Mouse (Mus musculus): Measurements from ENCODE around the gene Bbx.

The Bbx gene

GRCm38 (mm10) chr16:50315349-50315969 lies 116.7 kb downstream of the Bbx start:
- no peak for DNase-seq (ENCODE audit: low spot score in 2 of 2)

GRCm38 (mm10) chr16:50311588-50311987 lies 120.6 kb downstream of the Bbx start:
- DNase-seq (ENCODE audit: low spot score in 2 of 2), result no peak

- DNase-seq (ENCODE audit: low spot score in 2 of 2), result no peak
Measured at GRCm38 (mm10) chr16:50309411-50310042, 122.7 kb downstream of the Bbx start.

GRCm38 (mm10) chr16:50308256-50308655 lies 123.9 kb downstream of the Bbx start:
- no peak for DNase-seq (ENCODE audit: low spot score in 2 of 2)

DNA sequence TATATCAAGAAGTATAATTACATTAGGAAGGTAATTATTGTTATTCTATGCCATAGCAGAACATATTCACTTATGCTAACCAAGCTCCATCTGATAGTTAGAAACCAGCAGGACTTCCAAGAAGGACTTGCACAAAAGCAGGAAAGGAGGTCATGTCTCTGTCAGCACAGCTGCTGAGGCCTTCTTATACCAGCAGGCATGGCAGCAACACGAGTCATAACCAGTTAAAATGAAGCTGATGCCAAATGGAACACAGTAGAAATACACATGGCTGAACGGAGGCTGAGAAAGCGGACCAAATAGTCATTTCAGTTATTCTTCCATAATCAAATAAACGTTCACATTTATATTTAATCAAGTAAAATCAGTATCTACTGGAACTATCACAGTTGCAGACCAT lies 125.0 kb downstream of the Bbx start:
- no peak for DNase-seq (ENCODE audit: low spot score in 2 of 2)

- DNase-seq (ENCODE audit: low spot score in 2 of 2), result no peak
Measured at GRCm38 (mm10) chr16:50306727-50307126, 125.5 kb downstream of the Bbx start.

- no peak for DNase-seq (ENCODE audit: low spot score in 2 of 2)
Measured at GRCm38 (mm10) chr16:50305156-50305555, 127.0 kb downstream of the Bbx start.

DNA sequence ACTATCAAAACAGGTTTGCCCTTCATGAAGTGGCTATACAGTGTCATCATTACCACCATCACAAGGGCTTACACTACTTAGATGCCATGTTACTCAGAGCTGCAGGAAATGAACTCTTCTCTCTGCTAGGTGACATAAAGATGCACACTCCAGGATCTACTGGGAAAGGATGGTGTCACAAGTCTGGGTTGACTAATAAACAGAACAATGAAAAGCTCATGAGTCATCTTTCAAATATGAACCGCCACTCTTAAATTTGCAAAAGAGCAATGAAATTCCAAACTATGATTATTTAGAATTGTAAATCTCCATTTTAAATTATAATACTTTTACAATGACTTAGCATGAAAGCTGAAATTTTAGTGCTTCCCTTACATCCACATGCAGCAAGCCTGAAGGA lies 129.6 kb downstream of the Bbx start:
- DNase-seq (ENCODE audit: low spot score in 2 of 2), result no peak

- no peak for DNase-seq (ENCODE audit: low spot score in 2 of 2)
Measured at GRCm38 (mm10) chr16:50298743-50299443, 133.3 kb downstream of the Bbx start.

DNA sequence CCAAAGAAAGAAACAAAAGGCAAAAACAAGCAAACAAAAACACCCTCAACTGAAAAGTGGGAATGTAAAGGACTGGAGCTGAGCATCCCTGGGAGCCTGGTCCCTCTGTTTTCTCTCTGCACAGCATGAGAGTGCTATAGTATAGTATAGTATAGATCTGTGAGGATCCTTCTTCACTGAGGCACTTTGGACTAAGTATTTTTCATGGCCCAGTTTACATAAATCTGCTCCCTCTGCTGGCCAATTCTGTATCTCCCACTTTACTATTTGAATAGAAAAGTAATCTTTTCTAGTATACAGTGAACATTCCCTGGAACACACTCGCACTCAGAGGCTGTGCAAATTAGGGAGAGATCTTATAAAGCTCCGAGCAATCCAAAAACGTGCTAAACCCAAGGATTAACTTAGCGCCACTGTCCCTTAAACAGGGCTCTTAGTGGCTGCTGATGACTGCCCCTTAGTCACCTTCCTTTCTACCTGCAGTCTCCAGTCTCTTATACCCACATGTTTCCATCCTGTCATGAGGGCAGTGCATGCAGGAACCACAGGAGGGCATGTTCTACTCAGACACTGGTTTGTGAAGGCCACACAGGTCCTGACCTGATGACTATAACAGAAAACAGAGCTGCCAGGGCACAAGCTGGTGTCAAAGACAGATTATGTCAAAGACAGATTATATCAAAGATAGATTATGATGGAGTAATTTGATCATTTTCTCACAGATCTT lies 138.5 kb downstream of the Bbx start:
- DNase-seq (ENCODE audit: low spot score in 2 of 2), result no peak

GRCm38 (mm10) chr16:50292834-50293233 lies 139.4 kb downstream of the Bbx start:
- no peak for DNase-seq (ENCODE audit: low spot score in 2 of 2)

GRCm38 (mm10) chr16:50289764-50290163 lies 142.4 kb downstream of the Bbx start:
- DNase-seq (ENCODE audit: low spot score in 2 of 2), result no peak

DNA sequence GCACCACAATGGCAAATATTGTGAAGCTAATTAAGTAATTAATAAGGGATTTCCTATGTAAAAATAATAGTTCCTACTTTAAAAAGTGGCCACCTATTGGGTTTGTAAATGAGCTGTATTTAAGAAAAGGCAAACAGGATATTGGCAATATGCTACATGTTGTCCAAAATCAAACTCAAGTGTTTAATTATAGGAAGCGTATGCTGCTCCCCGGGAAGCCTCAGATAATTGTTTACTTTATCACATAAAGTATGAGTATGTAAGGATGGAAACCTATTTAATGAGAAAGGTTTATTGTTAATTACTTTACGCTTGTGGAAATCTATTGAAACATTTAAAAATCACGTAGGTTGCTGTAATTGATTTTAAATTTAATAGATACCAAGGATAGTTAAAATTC lies 159.4 kb downstream of the Bbx start:
- DNase-seq (ENCODE audit: low spot score in 2 of 2), result no peak

DNA sequence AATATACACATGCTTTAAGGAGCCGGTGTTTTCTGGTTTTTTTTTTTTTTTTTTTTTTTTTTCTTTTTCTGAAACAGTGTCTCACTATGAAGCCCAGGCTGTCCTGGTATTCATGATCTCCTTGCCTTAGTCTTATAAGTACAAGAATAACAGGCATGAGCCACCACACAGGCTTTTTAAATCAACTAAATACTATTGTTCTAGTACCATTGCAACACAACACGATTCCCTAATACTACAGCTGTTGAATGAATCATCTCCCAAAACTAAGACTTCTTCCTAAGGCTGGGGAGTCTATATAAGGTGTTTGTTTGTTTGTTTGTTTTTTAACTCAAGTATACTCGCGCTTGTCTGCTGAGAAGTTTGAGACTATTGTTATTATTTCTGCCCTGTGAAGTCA lies 169.5 kb downstream of the Bbx start:
- DNase-seq (ENCODE audit: low spot score in 2 of 2), result no peak

- no peak for DNase-seq (ENCODE audit: low spot score in 2 of 2)
Measured at GRCm38 (mm10) chr16:50262209-50262608, 170.0 kb downstream of the Bbx start.

GRCm38 (mm10) chr16:50261741-50262140 lies 170.4 kb downstream of the Bbx start:
- no peak for DNase-seq (ENCODE audit: low spot score in 2 of 2)

DNA sequence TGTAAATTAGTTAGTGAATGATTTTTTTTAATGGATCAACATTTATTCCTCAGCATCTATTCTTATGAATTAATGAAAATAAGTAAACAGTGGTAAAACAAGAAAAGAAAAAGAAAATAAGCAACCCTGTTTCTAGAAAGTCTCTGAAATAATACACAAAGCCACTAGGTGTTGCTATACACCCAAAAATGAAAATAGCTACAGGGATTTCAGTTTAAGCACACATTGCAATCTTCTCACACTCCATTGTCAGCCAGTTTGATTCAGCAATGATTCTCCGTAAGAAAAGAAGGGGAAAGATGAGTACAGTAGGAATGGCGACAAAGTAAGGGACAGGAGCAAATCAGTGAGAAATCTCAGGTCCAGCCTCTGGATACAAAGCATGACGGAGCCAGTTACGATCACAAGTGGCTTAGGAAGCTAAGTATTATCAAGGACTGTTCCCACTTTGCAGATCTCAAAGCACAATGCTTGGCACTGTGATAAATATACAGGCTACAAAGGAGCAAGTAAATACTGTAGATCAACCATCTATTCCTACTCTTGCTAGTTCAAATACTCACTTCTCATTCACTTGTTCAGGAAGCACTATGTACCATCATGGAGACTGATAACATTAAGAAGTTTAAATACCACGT lies 177.5 kb downstream of the Bbx start:
- DNase-seq (ENCODE audit: low spot score in 2 of 2), result no peak

DNA sequence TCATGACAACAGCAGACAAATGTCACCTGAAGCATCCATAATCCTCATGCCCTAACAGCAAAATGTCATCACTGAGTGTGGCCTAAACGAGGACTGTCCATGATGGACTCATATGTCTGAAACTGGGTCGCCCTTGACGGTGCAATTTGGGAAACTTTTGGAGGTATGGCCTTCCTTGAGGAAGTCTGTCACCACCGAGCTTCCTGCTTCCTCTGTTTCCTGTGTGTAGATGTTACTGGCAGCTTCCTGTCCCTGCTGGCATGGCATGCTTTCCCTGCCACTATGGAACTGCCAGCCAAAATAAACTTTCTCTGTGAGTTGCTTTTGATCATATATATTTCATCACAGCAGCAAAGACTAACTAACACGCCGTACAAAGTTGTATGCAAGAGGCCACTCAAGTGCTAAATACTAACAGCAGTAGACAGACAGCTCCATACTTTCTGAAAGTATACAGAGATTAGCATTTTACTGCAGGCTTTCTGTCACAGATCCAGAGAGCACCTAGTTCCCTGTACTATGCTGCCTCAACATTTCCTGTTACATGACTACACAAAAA lies 180.7 kb downstream of the Bbx start:
- no peak for DNase-seq (ENCODE audit: low spot score in 2 of 2)

GRCm38 (mm10) chr16:50250469-50250868 lies 181.7 kb downstream of the Bbx start:
- no peak for DNase-seq (ENCODE audit: low spot score in 2 of 2)

- no peak for DNase-seq (ENCODE audit: low spot score in 2 of 2)
Measured at GRCm38 (mm10) chr16:50249036-50249435, 183.2 kb downstream of the Bbx start.

GRCm38 (mm10) chr16:50242444-50242843 lies 189.7 kb downstream of the Bbx start:
- DNase-seq (ENCODE audit: low spot score in 2 of 2), result no peak

DNA sequence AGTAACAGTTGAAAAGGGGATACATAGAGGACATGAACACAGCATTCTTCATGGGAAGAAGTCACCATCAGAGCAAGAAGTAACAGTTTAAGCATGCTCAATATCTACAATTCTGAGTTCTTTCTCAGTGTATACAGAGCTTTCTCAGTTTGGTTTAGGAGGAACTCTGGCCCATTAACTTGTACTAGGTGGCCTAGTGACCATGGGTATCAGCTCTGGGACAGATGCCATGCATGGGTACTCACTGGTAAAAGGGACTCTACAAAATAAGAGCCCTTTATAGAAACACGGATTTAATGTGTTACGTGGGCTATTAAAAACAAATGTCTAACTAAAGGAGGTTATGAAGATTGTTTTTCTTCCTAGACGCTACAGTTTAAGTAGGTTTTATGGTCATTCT lies 190.6 kb downstream of the Bbx start:
- no peak for DNase-seq (ENCODE audit: low spot score in 2 of 2)
